Mouse (Mus musculus) naive thymus-derived CD4-positive, alpha-beta T cell, adult 2 months (primary cell): Measurements from ENCODE around the gene Samd4b.
"Not testable (repeated sequence)": the region's sequence is repeated elsewhere in the genome, so short reads cannot be mapped to it uniquely, and the experiment has no call there.

ENCODE experiments used
- DNase-seq: peaks from one replicate; pipeline ENCODE4 v3.0.0-alpha.2; 2011; ENCODE audit warnings: low read depth

The Samd4b gene

GRCm38 (mm10) chr7:28398000-28398399 is 199.9 kb downstream of the Samd4b start:
- peak; percentile 56 for DNase-seq

GRCm38 (mm10) chr7:28395425-28395824 is 202.5 kb downstream of the Samd4b start:
- DNase-seq: no peak

GRCm38 (mm10) chr7:28393272-28393951 is 204.5 kb downstream of the Samd4b start:
- no peak for DNase-seq

- peak; percentile 97 for DNase-seq
These were observed 205.3 kb downstream of the Samd4b start, which contains the start of the genes Med29 and Paf1 for GRCm38 (mm10) chr7:28392429-28393271. Gene Med29 (minus strand): TSS chr7:28392708. Gene Paf1 (plus strand): TSS chr7:28392951.

GRCm38 (mm10) chr7:28390331-28390730 is 207.6 kb downstream of the Samd4b start:
- no peak for DNase-seq

GRCm38 (mm10) chr7:28387384-28387783 is 210.6 kb downstream of the Samd4b start:
- peak; percentile 16 for DNase-seq

- not testable (repeated sequence) for DNase-seq
These were observed 211.1 kb downstream of the Samd4b start for GRCm38 (mm10) chr7:28386877-28387276.

GRCm38 (mm10) chr7:28386462-28386861 is 211.5 kb downstream of the Samd4b start:
- peak; percentile 93 for DNase-seq

- no peak for DNase-seq
These were observed 211.9 kb downstream of the Samd4b start for GRCm38 (mm10) chr7:28386007-28386406.

GRCm38 (mm10) chr7:28385196-28385595 is 212.7 kb downstream of the Samd4b start:
- DNase-seq: no peak

- peak; percentile 64 for DNase-seq
These were observed 213.8 kb downstream of the Samd4b start for GRCm38 (mm10) chr7:28384162-28384561.

- no peak for DNase-seq
These were observed 214.3 kb downstream of the Samd4b start for GRCm38 (mm10) chr7:28383606-28384005.

GRCm38 (mm10) chr7:28382981-28383396 is 215.0 kb downstream of the Samd4b start:
- peak; percentile 88 for DNase-seq

GRCm38 (mm10) chr7:28382347-28382951 is 215.5 kb downstream of the Samd4b start:
- DNase-seq: peak; percentile 90

- DNase-seq: peak; percentile 96
These were observed 216.0 kb downstream of the Samd4b start for GRCm38 (mm10) chr7:28381938-28382337.

- peak; percentile 96 for DNase-seq
These were observed 216.7 kb downstream of the Samd4b start for GRCm38 (mm10) chr7:28381017-28381790.

- DNase-seq: no peak
These were observed 217.5 kb downstream of the Samd4b start, which contains the start of gene Zfp36 for GRCm38 (mm10) chr7:28380237-28381016. Gene Zfp36 (minus strand): TSS chr7:28380253.

- peak; percentile 97 for DNase-seq
These were observed 218.9 kb downstream of the Samd4b start for GRCm38 (mm10) chr7:28378769-28379651.

- DNase-seq: peak; percentile 75
These were observed 219.8 kb downstream of the Samd4b start for GRCm38 (mm10) chr7:28378066-28378690.
